Mouse (Mus musculus): ENCODE results near the gene Lef1. TPM values are rescaled to one million over a fixed set of nuclear protein-coding genes. Genes with fewer than 3 reads are reported as not detected.

Lef1 gene
- total RNA-seq, 2 experiments from 2014 or later: 7.3 to 10.1 TPM

DNA sequence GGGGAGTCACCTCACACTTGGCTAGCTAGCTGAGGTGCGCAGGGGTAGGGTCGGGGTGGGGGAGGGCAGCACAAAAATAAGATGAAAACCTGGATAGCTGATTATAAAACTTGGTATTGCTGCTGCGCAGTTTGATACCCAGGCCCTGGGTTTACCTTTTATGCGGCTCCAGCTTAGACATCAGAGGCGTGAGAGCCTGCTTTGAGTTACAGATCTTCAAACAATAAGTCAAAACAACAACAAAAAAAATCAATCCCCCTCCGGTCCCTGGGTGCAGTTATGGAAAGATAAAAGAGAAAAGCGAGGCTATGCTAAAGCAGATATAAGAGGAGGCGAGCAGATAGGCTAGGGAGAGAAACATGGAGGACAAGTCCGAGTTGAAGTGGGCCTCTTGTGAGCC, 28.0 kb downstream of the Lef1 start:
- DNase-seq (ENCODE audit: low spot score in 2 of 2): no peak

DNA sequence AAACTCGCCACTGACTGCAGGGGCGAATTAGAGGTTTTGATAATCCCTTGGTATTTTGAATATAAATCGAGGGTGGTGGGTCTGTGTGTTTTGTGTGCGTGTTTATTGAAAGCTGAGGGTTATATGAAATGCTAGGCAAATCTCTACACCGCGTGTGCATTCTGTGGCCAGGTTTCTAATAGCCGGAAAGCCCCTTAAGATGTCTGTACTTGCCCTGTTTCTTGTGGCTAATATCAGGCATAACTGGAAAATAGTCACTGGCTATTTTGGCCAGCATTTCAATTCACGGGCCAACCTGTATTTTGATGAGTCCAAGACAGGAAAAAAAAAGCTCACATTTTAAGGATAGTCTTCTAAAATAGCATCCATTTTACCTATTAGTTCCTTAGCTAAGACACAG, 28.5 kb downstream of the Lef1 start:
- no peak for DNase-seq (ENCODE audit: low spot score in 2 of 2)

DNA sequence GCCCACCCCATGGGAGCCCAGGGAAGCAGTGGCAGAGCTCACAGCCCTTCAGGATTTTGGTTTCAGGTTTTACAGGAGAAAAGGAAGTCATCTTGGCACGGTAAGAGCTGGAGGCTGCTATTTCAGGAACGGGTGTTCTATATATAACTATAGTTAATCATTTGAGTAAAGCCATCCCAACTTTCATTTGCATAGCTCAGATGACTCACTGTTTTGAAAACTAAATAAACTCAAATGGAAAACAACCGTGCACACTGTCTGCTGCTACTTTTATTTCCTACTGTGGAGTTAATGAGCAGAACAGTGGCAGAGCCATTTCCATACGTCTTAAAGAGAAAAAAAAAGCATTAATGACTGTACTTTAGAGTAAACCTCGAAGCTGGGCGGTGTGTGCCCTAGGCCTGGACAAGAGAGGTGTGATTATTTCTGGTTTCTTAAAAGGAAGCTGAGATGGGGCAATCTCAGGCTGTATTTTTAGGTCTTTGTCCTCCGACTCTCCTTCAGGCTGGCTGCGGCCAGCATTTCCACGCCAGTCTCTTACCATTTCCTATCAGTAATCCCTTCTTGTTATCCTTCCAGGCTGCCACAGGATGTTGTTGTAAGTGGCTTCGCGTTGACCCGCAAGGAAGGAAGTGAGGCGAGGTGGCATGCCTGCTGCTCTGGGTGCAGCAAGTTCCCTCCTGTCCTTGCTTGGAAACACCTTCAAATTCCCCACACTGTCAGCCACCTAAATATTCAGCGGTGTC, 29.2 kb downstream of the Lef1 start:
- DNase-seq (ENCODE audit: low spot score in 2 of 2): no peak

DNA sequence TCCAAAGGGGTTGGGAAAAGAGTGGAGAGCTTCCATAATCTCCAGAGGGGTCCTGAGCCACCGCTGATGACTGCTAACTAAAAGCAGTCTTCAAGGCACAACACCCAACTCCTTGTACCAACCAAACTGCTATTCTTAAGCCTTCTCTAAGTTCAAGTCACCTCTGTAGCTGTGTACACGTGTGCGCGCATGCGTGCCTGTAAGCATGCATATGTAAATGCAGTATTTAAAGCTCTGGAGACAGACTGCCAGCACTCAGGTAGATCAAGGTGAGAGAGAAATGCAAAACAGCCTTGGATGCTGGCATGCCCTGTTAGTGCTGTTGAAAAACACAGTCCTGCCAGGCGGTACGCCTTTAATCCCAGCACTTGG, 29.8 kb downstream of the Lef1 start:
- no peak for DNase-seq (ENCODE audit: low spot score in 2 of 2)

DNA sequence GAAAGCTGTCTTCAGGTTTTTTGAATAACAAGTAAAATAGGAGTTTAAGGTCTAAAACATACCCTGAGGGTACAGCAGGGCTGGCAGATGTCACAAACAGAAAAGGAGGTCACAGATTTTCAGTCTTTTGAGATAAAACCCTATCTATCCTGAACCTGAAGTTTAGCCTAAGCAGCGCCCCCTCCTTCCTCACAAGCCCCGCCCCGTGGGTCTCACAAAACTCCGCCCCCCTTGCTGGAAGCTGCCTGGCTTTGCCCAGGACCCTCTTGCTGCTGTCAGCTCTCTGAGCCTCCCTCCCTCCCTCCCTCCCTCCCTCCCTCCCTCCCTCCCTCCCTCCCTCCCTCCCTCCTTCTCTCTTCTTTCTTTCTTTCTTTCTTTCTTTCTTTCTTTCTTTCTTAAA, 31.3 kb downstream of the Lef1 start:
- DNase-seq (ENCODE audit: low spot score in 2 of 2): no peak

DNA sequence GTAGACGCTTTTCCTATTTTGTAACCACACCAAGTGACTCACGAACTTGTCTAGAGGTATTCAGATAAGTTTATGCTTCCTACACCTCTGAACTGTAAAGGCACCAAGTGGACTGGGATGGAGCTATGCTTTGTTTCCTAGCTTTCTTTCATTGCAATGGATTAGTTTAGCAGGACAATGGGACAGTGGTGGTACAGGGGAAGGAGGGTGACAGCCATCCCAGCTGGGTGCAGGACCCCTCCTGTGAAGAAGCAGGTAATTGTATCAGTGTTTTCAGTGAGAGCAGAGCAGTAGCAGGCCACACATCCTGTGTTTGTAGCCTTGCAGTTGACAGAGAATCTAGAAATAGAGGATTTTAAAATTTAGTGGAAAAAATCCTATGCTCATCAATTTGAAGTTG, 34.0 kb downstream of the Lef1 start:
- DNase-seq (ENCODE audit: low spot score in 2 of 2): no peak

DNA sequence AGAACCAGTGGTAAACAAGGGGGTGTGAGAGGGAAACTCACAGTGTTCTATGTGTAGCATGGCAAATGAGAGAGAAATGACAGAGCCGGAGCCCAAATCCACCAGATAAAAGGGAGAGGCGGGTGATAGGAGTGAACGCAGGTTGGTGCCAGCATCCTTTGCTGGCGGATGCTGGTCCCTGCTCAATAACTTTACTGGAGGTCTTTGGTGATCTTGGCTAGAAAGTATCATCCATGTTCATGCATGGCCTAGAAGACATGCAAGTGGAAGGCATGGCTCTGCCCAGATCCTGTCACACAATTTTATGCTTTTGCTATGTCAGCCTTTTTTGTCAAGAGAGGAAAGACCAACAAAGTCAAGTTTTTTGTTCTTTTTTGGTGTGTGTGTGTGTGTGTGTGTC, 42.6 kb downstream of the Lef1 start:
- DNase-seq (ENCODE audit: low spot score in 2 of 2): no peak

DNA sequence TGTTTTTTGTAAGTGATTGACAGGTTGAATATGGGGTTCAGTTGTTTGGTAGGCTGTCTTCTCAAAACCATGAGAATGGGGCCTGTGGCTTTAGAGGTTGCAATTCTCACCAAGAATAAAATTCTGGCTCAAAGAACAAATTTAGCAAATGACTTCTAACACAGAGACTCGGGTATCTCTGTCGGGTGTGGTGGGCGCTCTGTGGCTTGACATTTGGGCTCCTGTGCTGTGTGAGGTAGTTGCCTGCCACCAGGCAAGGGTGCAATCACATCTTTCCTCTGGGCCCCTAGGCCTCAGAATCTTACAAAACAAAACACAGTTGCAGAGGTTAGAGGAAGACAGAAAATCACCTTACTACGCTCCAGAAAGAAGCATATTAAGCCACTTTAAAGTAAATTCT, 43.6 kb downstream of the Lef1 start:
- no peak for DNase-seq (ENCODE audit: low spot score in 2 of 2)

DNA sequence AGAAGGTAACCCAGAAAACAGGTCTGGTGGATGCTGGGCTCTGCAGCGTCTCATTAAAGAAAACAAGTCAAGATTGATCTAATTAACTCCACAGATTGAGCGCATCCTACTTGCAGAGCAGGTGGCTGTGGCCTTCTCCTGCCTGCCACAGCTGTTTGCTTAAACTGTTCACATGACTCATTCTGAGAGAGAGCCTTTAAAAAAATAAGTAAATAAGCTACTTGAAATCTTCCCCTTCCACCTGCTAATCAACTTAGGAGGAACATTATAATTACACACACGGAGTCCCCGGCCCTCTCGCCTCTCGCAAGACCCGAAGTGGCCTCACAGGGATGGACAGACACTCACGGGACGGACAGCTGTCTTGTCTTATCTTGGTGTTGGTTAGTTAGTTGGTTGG, 44.3 kb downstream of the Lef1 start:
- DNase-seq (ENCODE audit: low spot score in 2 of 2): no peak

DNA sequence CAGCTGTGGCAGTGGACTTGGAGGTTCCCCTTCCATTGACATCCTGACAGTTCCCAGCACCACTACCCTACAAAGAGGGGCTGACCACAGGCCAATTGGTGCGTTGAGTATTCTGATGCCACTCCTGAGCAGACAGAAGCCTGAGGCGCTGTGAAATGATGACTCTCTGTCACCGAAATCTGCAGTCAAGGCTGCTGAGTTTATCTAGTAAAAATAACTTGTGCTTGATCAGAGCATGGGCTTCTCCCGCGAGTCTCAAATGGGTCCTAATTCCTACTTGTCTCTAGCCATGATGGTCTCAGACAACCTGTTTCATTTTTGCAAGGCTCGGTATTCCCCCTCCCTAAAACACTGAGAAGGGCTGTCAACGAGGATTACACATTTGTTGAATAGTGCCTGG, 44.8 kb downstream of the Lef1 start:
- no peak for DNase-seq (ENCODE audit: low spot score in 2 of 2)

DNA sequence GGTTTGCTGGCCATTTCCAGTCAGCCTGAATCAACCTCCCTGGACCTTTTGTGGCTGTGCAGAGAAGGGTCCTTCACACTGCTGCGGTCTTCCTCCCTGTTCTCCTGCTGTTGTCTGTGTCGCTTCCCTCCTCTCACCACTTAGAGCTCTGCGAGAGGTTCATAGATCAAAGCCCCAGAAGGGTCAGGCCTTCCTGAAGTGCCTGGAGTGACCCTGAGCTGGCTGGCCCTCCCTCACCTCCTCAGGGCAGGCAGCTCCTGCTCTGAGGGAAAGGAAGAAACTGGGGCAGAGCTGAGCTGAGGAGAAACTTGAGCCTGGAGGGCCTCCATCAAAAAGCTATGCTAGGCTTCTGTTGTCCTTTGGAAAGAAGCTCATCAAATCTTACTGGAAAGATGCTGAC, 45.4 kb downstream of the Lef1 start:
- DNase-seq (ENCODE audit: low spot score in 2 of 2): no peak

DNA sequence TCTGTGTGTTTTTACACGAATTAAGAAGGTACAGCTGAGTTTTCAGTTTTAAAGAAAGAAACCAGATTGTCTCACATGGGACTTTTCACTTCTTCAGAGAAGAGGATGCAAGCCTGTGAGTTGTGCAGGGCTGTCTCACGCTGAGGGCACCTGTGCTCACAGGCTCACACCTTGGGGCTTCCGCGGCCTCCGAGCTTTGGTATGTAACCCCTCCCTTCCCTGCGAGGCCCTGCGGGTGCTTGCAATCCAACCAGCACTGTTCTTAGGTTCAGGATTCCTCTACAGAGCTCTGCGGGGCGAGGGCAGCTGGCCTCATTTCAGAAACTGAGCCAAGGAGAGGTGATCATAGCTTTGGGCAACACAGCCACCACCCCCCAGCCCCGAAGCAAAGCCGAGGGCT, 46.1 kb downstream of the Lef1 start:
- no peak for DNase-seq (ENCODE audit: low spot score in 2 of 2)

DNA sequence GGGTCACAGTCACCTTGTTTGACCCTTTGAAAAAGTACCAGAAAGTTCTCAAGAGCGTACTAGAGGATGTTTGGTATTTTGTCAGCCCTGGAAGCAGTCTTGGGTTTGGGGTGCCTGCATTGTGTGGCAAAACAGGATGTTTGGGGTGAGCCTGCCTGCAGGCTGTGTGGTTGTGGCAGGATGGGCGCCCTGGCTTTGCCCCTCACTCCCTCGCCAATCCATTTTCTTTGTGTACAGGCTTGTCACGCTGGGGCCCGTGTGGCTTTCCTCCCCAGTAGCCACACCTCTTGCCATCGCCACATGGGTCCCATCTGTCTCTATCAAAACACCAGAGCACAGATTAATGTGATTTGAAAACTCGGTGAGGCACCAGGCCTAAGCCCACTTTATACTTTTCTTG, 47.2 kb downstream of the Lef1 start:
- no peak for DNase-seq (ENCODE audit: low spot score in 2 of 2)

DNA sequence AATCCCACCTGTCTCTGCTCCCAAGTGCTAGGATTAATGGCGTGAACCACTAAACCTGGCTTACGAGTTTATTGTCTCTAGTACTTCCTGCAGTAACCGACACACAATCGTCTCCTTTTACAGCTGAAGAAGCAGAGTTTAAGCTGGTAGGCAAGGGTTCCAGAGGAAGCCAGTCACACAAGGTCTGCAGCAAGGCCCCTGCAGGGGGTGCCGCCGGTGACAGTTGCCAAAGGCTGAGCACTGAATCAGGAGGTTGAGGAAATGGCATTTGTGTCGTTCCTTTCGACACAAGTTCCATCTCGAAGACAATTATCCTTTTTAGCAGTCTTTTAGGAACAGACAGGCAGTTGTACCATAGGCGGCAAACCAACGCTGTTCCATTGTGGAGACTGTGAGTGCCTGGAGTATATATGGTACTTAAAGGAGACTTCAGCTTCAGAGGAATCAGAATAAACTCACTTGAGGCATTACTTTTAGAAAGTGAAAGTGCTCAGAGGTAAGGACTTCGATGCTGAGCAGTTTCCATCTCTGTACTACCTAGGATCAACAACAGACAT, 49.0 kb downstream of the Lef1 start:
- DNase-seq (ENCODE audit: low spot score in 2 of 2): no peak

DNA sequence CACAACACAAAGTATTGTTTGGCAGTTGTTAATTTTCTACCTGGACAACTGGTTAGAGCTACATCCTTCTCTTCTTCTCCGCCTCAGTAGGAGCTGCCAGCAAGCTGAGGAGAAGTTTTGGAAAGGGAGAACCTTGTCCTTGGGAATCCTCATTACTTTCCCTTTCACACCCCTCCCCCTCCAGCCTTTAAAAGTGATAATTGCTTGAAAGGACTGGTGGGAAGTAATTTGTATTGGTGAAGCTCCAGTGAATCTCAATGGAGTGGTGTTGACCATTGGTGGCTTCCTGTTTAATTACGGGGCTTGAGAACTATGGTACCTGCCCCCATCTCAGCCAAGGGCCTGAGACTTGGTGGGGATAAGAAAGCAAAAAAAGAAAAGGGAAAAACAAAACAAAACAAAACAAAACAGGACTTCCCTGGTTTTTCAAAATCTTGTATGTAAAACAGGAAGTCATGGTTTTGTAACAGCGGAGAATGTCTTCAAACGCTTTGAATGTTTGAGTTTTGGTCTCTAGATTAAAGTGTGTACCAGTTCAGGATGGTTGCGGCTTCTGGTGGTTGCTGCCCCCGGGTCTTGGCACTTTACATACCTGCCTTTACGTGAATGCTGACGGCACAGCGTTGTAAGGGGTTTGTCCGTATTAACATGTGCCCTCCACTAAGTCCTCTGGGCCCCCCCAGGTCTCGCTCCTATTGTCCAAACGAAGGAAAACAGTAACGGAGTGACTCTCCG, 49.8 kb downstream of the Lef1 start:
- no peak for DNase-seq (ENCODE audit: low spot score in 2 of 2)

DNA sequence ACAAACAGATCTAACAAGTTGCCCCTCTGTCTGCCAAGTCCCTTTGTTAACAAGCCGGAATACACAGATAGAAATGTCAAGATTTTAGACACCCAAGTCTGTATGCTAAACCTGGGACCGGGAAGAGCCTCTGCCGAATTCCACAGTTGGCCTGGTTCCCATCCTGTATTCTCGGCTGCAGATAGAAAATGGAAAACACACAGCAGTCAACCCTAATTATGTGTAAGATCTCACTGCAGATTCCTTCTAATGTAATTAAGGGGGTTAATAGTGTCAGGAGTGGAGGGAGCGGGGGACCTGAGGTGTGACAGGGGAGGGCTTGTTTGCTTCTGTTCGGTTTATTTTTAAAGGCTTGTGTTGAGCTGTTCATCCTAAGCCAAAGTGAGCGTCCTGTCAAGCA, 50.6 kb downstream of the Lef1 start:
- no peak for DNase-seq (ENCODE audit: low spot score in 2 of 2)

DNA sequence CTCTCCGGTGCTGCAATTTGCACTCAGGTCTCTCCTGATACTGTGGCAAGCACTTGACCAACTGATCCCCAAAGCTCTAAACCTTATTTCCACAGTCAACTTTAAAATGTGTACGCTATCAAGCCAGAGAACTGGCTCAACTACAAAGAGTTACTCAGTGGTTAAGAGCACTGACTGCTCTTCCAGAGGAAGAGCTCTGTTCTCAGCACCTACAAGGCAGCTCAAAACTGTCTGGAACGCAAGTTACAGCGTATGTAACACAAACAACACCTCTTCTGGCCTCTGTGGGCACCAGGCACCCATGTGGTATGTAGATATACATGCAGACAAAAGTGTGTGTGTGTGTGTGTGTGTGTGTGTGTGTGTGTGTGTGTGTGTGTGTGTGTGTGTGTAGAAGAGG, 57.5 kb downstream of the Lef1 start:
- no peak for DNase-seq (ENCODE audit: low spot score in 2 of 2)

DNA sequence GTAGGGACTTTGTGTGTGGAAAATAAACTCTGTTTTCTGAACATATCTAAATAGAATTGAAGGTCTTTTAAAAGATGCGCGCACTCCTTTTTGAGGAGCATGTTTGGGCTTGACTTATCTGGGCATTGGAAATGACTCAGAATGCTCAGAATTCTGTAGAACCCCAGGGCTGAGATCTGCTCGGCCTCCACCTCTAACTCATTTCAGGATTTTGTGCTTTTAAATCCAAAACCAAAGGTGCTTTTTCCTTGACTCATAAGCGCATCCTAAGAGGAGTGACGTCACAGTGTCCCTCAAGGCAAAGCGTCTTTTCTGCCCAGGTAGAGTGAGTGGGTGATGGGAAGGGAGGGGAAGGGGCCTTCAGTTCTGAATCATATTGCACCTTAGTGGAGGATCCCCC, 58.9 kb downstream of the Lef1 start:
- no peak for DNase-seq (ENCODE audit: low spot score in 2 of 2)

DNA sequence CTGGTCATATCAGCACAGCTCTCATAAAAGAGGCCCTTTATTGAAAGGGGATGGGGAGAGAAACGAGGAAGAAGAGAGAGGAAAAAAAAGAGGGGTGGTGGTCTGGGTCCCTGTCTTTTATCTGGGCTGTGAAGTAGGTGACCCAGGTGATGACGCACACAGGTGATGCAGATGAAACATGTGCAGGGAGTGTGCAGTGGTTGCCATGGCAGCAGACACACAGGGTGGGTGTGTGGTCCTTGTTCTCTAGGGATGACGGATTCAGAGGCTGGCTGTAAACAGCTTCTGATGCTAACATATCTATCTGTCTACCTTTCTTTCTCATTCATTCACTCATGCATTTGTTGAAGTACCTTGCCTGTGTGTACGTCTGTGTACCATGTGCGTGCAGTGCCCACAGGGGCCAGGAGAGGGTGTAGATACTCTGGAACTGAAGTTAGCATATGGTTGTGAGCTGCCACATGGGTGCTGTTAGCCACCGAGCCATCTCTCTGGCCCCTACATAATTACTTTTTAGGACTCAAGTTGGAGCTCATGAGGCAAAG, 59.9 kb downstream of the Lef1 start:
- DNase-seq (ENCODE audit: low spot score in 2 of 2): no peak

DNA sequence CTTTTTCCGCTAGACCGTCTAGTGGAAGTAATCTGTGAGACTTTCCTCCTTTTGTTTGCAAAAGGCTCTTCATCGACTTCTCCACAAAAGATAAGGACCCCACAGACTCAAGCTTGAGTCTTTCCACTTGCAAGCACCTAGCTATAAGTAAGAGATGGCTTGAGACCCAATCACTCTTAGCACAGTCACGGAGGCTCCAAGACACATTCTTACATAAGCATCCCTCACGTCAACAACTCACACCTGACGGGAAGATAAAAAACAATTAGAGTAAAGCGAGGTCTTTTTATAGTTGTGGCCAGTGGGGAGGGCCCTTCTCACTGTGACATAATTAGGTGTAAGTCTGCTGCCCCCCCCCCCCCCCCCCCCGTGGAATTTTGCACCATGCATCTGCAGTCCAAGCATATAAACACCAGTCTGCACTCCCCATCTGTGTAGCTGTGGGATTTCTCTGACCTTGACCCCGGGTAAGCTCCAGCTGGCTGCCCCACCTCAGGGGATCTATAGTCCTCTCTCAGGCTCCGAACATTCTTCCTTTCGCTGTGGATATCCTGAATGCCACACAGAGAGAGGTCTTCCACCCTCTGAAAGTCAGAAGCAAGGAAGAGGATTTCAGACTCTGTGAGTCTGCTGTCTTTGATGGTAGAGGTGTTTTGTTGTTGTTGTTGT, 61.2 kb downstream of the Lef1 start:
- DNase-seq (ENCODE audit: low spot score in 2 of 2): no peak

DNA sequence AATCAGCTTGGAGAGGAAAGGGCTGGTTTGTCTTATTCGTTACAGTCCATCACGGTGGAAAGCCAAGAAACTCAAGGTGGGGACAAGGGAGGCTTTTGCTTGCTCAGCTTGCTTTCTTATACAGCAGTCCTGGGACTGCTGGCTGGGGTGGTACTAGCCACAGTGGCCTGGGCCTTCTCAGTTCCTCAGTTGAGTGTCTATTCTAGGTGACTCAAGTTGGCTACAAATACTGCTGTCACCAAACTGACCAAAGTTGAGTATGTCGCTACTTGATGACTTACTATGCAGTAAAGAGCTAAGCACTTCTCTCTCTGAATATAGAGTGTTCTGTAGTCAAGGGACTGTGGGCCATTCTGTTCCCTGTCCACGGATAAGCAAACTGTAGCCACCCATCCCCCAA, 62.0 kb downstream of the Lef1 start:
- no peak for DNase-seq (ENCODE audit: low spot score in 2 of 2)

DNA sequence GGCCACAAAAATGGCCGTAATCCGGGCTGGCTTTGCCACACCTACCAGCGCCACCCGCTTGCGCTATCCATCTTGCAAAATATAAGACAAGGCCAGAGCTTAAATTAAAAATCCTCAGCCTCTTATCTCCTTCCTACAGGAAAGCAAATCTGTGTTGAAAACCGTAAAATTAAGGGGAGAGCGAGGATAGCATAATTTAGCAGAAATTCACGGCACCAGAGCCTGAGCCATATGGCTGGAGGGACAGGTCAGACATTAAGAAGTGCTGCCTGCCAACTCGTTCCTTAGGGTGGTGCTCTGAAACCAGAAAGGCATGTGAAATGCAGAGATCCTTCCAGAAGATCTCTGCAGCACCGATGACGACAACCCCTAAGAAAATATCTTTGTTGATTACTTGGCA, 70.7 kb downstream of the Lef1 start:
- no peak for DNase-seq (ENCODE audit: low spot score in 2 of 2)

Data from adrenal gland, adult 18-20 months (tissue).